Mouse (Mus musculus) stomach, embryonic 15.5 days (tissue): ENCODE results near the gene Slc6a11. TPM values are rescaled to one million over a fixed set of nuclear protein-coding genes. Genes with fewer than 3 reads are reported as not detected.

Source experiments
- ATAC-seq: fragments of 200-750 bp; cut with Nextera tagmentation; 2 replicates; pipeline ENCODE4 v1.8.0; 2017; ENCODE audit warnings: low read depth, moderate number of reproducible peaks, moderate TSS enrichment; ENCODE audit not compliant: insufficient read depth, low FRiP score
- H3K27ac ChIP-seq: fragments of 300-500 bp; sonication (generic); 2 replicates; pipeline ENCODE4 v1.5.1; 2015; ENCODE audit warnings: mild to moderate bottlenecking, inconsistent platforms
- H3K27me3 ChIP-seq: fragments of 300-500 bp; sonication (generic); replicated peaks from 2 replicates; pipeline ENCODE4 v1.6.1; 2015; ENCODE audit warnings: inconsistent platforms
- H3K36me3 ChIP-seq: fragments of 300-500 bp; sonication (generic); 2 replicates; pipeline ENCODE4 v1.6.1; 2015; ENCODE audit warnings: inconsistent platforms
- H3K4me1 ChIP-seq: fragments of 300-500 bp; sonication (generic); 2 replicates; pipeline ENCODE4 v1.6.1; 2015; ENCODE audit warnings: inconsistent platforms
- H3K4me2 ChIP-seq: fragments of 300-500 bp; sonication (generic); 2 replicates; pipeline ENCODE4 v1.6.1; 2015; ENCODE audit warnings: mild to moderate bottlenecking, inconsistent platforms
- H3K4me3 ChIP-seq: fragments of 300-500 bp; sonication (generic); replicated peaks from 2 replicates; pipeline ENCODE4 v1.5.1; 2015; ENCODE audit warnings: inconsistent platforms
- H3K9ac ChIP-seq: fragments of 300-500 bp; sonication (generic); 2 replicates; pipeline ENCODE4 v1.6.1; 2015; ENCODE audit warnings: inconsistent platforms
- H3K9me3 ChIP-seq: fragments of 300-500 bp; sonication (generic); 2 replicates; pipeline ENCODE4 v1.6.1; 2016; ENCODE audit warnings: inconsistent platforms
- WGBS: fragments of 180-500 bp; shearing (Covaris S2); methylation state at CpG from one replicate; pipeline ENCODE4 v1.1.7; 2015; 5-methylcytosine and 5-hydroxymethylcytosine counted together
- polyA plus RNA-seq: library from polyadenylated mRNA; unstranded; fragments of >200 nt; fragmentation: Nextera tagmentation; extraction: Ambion mirVana; gene quantifications from 2 replicates; pipeline ENCODE4 v1.2.1, GENCODE M21; 2015

Gene Slc6a11
- polyA plus RNA-seq, 1 experiment from 2014 or later = 0.87 TPM

DNA sequence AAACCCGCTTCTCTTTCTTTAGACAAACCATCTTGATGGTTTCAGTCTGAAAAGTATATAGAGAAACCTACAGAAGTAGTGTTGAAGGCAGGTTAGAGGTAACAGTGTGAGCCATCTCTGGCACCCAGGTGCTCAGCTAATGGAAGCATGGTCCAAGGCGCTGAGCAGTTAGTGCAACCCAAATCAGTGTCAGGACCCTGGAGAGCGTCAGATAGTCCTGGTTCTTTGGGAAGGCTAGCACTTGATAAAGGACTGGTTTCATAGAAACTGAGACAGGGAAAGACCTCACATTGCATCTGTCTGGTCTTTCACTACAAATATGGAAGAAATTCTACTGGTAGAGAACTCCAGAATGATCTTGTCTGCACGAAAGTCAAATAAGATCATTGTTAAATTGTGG is 56.1 kb downstream of the Slc6a11 start:
- 57% methylated on average over 4 of the region's 4 CpGs for WGBS
- Histone ChIP-seq H3K36me3 (no peaks in the 10 kb centered on the region), H3K9ac (no peak overlapping the region), H3K4me1 (no peaks in the 10 kb centered on the region), H3K4me2 (no peak overlapping the region), H3K4me3 (no peak overlapping the region), H3K9me3 (no peaks in the 10 kb centered on the region), H3K27ac (no peak overlapping the region), H3K27me3 (no peaks in the 10 kb centered on the region)
- ATAC-seq = no peak

DNA sequence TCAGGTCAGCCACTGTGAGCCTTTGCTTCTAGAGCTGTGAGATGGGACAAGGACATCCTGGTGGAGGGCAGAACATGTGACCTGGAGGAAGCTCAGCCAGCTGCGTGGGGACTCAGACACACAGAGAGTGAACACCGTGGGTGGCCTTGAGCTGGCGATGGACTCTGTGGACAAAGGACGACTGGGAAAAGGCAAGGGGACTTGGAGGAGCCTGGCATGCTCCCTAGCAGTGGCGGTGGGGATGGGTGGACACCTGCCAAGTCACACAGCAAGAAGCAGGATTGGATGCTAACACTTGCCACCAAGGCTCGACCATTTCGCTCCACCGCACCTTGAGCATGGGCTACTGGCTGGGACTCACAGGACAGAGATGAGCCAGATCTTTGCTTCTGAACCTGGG is 57.8 kb downstream of the Slc6a11 start:
- Histone ChIP-seq H3K9me3 (no peaks in the 10 kb centered on the region), H3K4me1 (no peaks in the 10 kb centered on the region), H3K27ac (no peak overlapping the region), H3K4me3 (no peak overlapping the region), H3K4me2 (no peak overlapping the region), H3K36me3 (no peaks in the 10 kb centered on the region), H3K27me3 (no peaks in the 10 kb centered on the region), H3K9ac (no peak overlapping the region)
- WGBS = 78% methylated on average over 8 of the region's 8 CpGs
- ATAC-seq = no peak

DNA sequence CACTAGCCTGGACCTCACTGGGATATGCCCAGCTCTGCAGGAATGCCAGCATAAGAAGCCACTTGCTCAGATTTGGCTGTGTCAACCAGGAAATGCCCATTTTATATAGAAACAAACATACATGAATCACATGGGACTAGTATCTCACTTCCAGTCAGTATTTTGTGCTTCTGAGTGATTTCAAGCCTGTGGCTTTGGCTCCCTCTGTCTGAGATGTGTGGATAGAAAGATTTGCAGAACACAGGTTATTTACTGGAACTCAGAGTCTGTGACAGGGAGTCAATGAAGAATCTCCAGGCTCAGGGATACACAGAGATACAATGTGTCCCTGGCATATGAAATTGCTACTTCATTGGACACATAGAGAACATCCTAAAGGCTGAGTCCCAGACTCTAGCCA is 65.0 kb downstream of the Slc6a11 start:
- H3K27ac ChIP-seq = no peak overlapping the region
- H3K36me3 ChIP-seq = no peaks in the 10 kb centered on the region
- H3K9ac ChIP-seq = no peak overlapping the region
- no peak overlapping the region for H3K4me3 ChIP-seq
- H3K4me2 ChIP-seq = no peak overlapping the region
- H3K9me3 ChIP-seq = no peaks in the 10 kb centered on the region
- H3K27me3 ChIP-seq = no peaks in the 10 kb centered on the region
- H3K4me1 ChIP-seq = no peaks in the 10 kb centered on the region
- no peak for ATAC-seq

DNA sequence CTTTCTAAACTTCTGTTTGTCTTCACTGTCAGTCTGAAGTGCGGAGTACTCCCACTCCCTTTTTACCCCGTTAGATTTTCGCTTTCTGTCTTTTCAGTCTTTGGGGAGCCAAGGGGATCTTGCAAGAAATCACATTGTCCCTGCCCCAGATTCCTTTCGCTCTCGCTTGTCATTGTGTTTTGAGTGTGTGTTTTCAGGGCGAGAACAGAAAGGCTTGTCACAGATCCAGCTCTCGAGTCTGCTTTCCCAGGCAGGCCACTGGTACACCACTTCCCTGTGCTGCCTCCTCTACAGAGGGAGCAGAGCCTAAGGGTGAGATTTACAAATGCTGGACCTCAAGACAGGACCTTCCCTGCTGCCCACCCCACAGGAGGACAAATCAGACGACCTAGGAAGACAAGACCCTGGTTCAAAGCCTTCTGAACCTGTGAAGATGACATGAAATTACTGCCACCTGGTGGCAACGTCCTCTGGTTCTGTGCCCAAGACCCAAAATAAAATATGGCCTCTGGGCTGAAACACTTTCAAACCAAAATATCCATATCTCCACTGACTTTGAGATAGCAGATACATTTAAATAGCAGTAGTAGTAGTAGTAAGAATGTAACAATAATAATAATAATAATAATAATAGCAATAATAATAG is 68.3 kb downstream of the Slc6a11 start:
- Histone ChIP-seq H3K27ac (no peak overlapping the region), H3K4me3 (no peak overlapping the region), H3K4me1 (no peaks in the 10 kb centered on the region), H3K9me3 (no peaks in the 10 kb centered on the region), H3K36me3 (no peaks in the 10 kb centered on the region), H3K4me2 (no peak overlapping the region), H3K27me3 (no peaks in the 10 kb centered on the region), H3K9ac (no peak overlapping the region)
- no peak for ATAC-seq
- 60% methylated on average over 9 of the region's 9 CpGs for WGBS

DNA sequence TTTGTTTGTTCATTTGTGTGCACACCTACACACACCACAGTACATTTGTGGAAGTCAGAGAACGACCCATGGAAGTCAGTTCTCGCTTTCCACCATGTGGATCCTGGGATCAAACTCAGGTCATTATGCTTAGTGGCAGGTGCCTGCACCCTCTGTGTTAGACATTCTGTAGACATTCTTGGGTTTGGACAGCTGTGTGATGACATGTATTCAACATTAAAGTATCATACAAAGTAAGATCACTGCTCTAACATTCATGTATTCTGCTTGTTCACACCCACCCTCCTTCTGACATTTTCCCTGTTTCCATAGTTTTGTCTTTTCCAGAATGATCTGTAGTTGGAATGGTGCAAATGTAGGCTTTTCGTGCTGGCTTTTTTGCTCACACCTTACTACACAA is 73.5 kb downstream of the Slc6a11 start:
- no peaks in the 10 kb centered on the region for H3K9me3 ChIP-seq
- H3K4me3 ChIP-seq = no peak overlapping the region
- H3K27ac ChIP-seq = no peak overlapping the region
- no peak for ATAC-seq
- no peaks in the 10 kb centered on the region for H3K27me3 ChIP-seq
- no peak overlapping the region for H3K4me2 ChIP-seq
- H3K36me3 ChIP-seq = no peaks in the 10 kb centered on the region
- WGBS = 81% methylated on average over 3 of the region's 3 CpGs
- no peak overlapping the region for H3K9ac ChIP-seq
- H3K4me1 ChIP-seq = no peaks in the 10 kb centered on the region

DNA sequence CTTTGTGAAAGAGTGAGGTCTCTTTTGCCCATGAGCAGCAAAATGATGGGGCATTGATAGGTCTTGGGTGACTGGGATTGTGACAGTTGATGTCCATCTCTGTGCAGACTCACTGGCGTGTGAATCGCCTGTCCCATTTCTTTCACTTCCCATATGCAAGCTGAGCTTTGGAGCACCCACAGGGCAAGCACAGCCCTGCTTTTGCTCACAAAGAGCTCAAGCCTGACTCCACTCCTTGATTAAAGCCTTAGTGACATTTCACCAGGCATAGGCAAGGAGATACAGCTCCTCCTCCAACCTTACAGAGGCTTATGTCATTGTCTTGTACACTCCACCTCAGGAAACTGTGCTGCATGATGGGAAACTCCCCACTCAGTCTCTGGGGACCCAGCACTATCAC is 77.3 kb downstream of the Slc6a11 start:
- no peak overlapping the region for H3K9ac ChIP-seq
- H3K4me1 ChIP-seq = no peaks in the 10 kb centered on the region
- H3K36me3 ChIP-seq = no peaks in the 10 kb centered on the region
- no peaks in the 10 kb centered on the region for H3K9me3 ChIP-seq
- no peak overlapping the region for H3K27ac ChIP-seq
- 95% methylated on average over 2 of the region's 2 CpGs for WGBS
- no peak overlapping the region for H3K4me3 ChIP-seq
- no peak for ATAC-seq
- H3K27me3 ChIP-seq = no peaks in the 10 kb centered on the region
- no peak overlapping the region for H3K4me2 ChIP-seq

DNA sequence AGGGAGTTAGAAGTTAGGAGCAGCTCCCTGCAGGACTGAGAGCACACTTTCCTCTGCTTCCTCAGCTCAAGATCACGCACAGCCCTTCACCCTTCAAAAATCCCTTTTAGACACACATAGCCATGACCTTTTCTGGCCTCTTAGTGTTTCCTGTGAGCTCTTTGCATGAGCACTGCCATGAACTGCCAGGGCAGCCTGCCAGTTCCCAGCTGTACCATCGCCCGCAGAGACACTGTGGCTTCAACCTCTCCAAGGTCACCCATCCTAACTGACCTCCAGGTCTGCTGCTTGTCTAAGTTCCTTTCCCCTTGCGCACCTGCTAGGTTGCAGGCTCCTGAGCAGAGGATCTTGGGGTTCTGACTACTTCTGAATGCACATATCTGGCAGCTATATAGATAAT is 83.4 kb downstream of the Slc6a11 start:
- Histone ChIP-seq H3K36me3 (no peaks in the 10 kb centered on the region), H3K4me2 (no peak overlapping the region), H3K27me3 (no peaks in the 10 kb centered on the region), H3K27ac (no peak overlapping the region), H3K4me1 (no peaks in the 10 kb centered on the region), H3K9ac (no peak overlapping the region), H3K4me3 (no peak overlapping the region), H3K9me3 (no peaks in the 10 kb centered on the region)
- 69% methylated on average over 4 of the region's 4 CpGs for WGBS
- ATAC-seq = no peak

DNA sequence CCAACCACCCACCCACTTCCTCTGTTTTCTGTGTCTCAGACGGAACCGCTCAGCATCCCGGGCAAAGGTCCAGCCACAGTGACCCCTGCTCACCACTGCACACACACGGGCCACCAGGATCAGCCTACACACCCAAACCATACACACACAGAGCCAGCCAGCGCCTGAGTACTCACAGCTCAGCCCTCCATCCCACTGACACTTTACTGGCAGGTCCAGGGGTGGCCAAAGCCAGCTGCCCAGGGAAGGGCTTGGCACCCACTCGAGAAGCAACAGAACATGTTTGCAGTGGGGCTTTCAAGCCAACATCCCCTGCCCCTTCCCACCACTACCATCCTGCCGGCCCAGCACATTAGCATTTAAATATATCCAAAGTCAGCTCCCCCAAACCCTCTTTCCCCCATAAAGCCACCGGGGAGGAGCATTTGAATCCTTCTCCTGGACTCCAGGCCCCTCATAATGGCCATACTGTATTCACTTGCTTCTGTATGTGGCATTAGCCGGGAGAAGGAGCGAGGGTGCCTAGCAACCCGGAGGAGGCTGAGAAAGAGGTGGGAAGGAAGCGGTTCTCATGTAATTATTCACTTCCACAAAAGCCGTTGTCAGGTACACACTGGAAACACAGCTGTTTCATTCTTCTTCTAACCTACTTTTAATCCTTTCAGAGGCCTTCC is 85.8 kb downstream of the Slc6a11 start:
- Histone ChIP-seq H3K4me3 (no peak overlapping the region), H3K27ac (no peak overlapping the region)
- WGBS = 51% methylated on average over 13 of the region's 13 CpGs

DNA sequence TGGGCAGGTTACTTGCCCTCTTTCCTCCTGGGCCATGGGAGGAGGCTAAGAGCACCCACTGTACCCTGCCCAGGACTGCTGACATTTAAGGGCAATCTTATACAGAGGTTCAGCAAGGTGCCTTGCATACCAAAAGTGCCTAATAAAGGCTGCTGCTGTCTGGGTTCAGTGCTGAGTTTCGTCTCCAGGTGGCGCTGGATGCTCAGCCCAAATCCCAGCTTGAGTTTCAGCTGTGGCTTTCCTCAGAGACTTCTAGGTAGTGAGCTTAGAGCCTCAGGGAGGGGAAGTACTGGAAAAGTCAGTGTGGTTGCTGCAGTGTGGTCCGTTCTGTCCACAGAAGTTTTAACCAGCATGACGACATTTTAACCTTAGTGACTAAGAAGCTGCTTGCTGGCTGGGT is 93.4 kb downstream of the Slc6a11 start:
- no peaks in the 10 kb centered on the region for H3K36me3 ChIP-seq
- no peaks in the 10 kb centered on the region for H3K9me3 ChIP-seq
- no peak overlapping the region for H3K4me2 ChIP-seq
- H3K27ac ChIP-seq = no peak overlapping the region
- no peak for ATAC-seq
- H3K4me3 ChIP-seq = no peak overlapping the region
- WGBS = 18% methylated on average over 4 of the region's 4 CpGs
- H3K4me1 ChIP-seq = no peaks in the 10 kb centered on the region
- no peaks in the 10 kb centered on the region for H3K27me3 ChIP-seq
- H3K9ac ChIP-seq = no peak overlapping the region

More for the DNA sequence above, 85.8 kb downstream of the Slc6a11 start:
- H3K9ac ChIP-seq = no peak overlapping the region
- no peaks in the 10 kb centered on the region for H3K36me3 ChIP-seq
- no peak for ATAC-seq
- H3K9me3 ChIP-seq = no peaks in the 10 kb centered on the region
- H3K4me2 ChIP-seq = no peak overlapping the region
- no peaks in the 10 kb centered on the region for H3K27me3 ChIP-seq
- H3K4me1 ChIP-seq = no peaks in the 10 kb centered on the region

DNA sequence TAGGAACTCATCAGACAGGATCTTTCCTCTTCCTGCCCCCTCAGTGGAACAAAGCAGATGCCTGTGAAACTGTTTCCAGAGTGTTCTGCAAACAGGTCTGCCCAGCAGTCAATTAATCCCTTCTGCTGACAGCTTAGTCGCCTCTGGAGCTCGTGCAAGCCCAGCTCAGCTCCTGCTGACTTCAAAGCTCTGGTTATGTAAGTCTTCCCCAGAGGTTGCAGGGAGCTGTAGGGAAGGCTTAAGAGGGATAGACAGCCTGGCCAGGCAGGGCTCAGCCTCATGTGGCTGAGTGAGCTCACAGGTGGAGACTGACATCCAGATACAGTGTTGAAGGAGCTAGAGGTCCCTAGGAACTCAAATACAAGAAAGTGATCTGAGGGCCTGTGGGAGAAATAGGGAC is 96.3 kb downstream of the Slc6a11 start:
- Histone ChIP-seq H3K9me3 (no peaks in the 10 kb centered on the region), H3K4me2 (no peak overlapping the region), H3K36me3 (no peaks in the 10 kb centered on the region), H3K27ac (no peak overlapping the region), H3K9ac (no peak overlapping the region), H3K4me3 (no peak overlapping the region), H3K27me3 (no peaks in the 10 kb centered on the region), H3K4me1 (no peaks in the 10 kb centered on the region)
- no peak for ATAC-seq
- WGBS = 0% methylated on average over 2 of the region's 2 CpGs

DNA sequence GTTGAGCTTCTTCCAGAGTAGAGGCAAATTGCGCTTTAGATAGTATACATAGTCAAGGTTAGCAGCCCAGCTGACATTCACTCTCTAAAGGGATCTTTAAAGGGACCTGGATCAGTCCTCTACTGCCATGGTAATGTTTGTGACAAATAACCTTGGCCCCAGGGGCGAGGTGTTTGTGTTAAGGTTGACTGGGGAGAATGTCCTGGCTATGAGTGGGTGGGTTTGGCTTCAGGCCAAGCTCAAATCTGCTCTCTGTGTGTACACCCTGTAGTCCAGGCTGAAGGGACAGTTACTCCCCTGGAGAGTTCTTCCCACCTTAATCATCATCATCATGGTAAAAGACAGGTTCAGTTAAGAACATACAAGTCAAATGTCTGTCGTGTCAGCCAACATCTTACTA is 97.2 kb downstream of the Slc6a11 start:
- H3K36me3 ChIP-seq = no peaks in the 10 kb centered on the region
- no peak overlapping the region for H3K4me3 ChIP-seq
- H3K9ac ChIP-seq = no peak overlapping the region
- no peaks in the 10 kb centered on the region for H3K4me1 ChIP-seq
- H3K9me3 ChIP-seq = no peaks in the 10 kb centered on the region
- H3K4me2 ChIP-seq = no peak overlapping the region
- WGBS = 66% methylated on average over 3 of the region's 3 CpGs
- H3K27me3 ChIP-seq = no peaks in the 10 kb centered on the region
- no peak overlapping the region for H3K27ac ChIP-seq
- ATAC-seq = no peak

DNA sequence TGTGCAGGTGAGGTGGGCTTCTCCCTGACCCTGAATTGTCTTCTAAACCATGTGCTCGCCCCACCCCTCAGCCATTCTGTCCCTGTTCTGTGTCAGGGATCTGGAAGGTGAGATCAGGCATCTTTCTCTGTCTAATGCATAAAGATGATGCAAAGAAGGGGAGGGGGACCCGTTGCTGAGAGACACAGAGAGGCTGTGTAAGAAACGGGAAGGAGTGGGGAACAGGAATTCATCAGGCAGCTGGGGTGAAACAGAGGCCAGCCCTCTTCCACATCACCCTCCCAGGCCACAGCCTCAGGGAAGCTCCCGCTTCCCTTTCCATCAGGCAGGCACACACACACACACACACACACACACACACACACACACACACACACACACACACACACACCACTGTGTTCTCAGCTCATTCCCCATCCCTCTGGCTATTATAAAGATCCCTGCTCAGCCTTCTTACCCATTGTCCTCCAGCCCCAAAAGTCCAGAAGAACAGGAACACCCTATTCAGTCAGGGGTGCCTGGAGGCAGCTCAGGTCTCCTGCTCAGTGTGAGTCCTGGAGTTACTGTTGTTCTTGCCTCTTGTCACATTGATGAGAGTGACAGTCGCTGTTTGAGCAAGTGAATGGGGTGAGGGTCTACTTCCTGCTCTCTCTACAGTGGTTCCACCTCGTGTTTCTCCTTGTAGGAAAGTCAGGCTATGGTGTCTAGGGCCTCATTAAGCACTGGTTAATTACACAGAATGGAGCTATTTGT is 108.0 kb downstream of the Slc6a11 start:
- no peak overlapping the region for H3K27ac ChIP-seq
- H3K27me3 ChIP-seq = no peaks in the 10 kb centered on the region
- H3K4me3 ChIP-seq = no peak overlapping the region
- H3K9me3 ChIP-seq = no peaks in the 10 kb centered on the region
- H3K36me3 ChIP-seq = no peaks in the 10 kb centered on the region
- no peak overlapping the region for H3K4me2 ChIP-seq
- H3K4me1 ChIP-seq = no peaks in the 10 kb centered on the region
- H3K9ac ChIP-seq = no peak overlapping the region
- WGBS = 29% methylated on average over 6 of the region's 6 CpGs
- no peak for ATAC-seq
